Mouse (Mus musculus): Measurements from ENCODE around the gene Znrd1. TPM values are rescaled to one million over a fixed set of nuclear protein-coding genes. Genes with fewer than 3 reads are reported as not detected.
"Not testable (repeated sequence)": the region's sequence is repeated elsewhere in the genome, so short reads cannot be mapped to it uniquely, and the experiment has no call there.

Gene Znrd1
- polyA plus RNA-seq, 1 experiment: 0.48 TPM

DNA sequence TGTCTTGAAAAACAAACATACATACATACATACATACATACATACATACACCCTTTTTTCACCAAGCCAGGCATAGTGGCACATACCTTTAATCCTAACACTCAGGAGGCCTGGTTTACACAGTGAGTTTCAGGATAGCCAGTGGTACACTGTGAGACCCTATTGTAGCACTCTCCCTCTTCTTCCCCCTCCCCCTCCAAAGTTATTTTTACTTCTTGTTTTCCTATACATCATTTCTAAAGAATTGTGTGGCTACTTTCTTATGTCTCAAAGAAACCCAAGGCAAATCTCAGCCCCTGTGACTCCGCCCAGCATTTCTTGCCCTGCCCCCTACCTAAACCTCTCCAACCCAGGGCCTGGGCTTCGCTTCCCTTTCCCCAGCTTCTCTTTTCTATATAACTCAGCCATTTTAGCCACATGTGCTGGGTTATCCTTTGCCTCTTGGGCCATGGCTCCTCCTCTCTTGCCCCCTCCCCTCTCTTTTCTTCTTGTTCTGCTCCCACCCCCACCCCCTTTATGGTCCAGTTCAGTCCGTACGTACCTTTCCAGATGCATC, 35.5 kb upstream of the Znrd1 start:
- H3K36me3 ChIP-seq (ENCODE audit: control insufficient read depth): no peaks in the 10 kb centered on the region
- H3K4me1 ChIP-seq (ENCODE audit: control insufficient read depth): no peaks in the 10 kb centered on the region
- peaks cover 10% of the 10 kb centered on the region for H3K27me3 ChIP-seq (ENCODE audit: control insufficient read depth)
- H3K4me3 ChIP-seq (replicated peaks): no peak overlapping the region
- TF ChIP-seq GATA1 (IDR thresholded peaks at IDR 0.05; ENCODE audit: low read length): no peak
- no peak for TF ChIP-seq TAL1 (IDR thresholded peaks at IDR 0.05; ENCODE audit: low read length)
- H3K9me3 ChIP-seq (ENCODE audit: control insufficient read depth, low read length): no peaks in the 10 kb centered on the region

DNA sequence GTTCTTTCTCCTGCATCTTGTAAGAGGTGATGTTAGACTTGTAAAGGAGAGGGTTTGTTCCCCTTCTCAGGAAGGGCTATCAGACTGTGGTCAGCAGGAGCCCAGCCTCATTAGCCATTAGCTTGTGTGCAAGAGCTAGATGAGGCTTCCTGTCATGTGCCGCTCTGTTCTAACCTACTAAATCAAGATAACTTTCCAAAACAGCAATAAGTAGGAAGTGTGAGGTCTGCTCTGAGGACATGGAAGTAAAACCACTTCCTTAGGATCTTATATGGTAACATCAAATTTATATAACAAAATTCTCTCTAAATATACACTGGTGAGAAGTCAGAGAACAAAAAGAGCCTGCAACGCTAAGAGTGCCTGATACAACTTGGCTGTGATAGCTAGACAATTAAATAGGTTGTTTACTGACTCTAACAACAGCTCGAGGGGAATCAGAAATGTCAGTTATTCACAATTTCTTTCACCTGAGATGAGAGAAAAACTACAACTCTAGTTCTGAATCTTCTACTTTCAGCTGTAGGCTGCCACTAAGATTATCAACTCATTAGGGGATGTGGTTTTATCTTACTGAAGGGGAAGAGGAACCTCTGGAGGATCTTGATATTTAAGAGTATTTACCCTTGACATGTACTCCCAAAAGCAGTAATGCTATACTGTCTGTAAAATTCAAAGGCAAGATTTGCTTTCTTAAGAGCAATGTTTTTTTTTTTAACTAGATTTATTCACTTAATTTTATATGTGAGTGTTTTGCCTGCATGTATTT, 34.2 kb upstream of the Znrd1 start:
- Histone ChIP-seq H3K27me3 (ENCODE audit: control insufficient read depth) (peaks cover 23% of the 10 kb centered on the region), H3K36me3 (ENCODE audit: control insufficient read depth) (no peaks in the 10 kb centered on the region), H3K4me3 (replicated peaks) (no peak overlapping the region), H3K4me1 (ENCODE audit: control insufficient read depth) (no peaks in the 10 kb centered on the region), H3K9me3 (ENCODE audit: control insufficient read depth, low read length) (no peaks in the 10 kb centered on the region)
- no peak for TF ChIP-seq GATA1 (IDR thresholded peaks at IDR 0.05; ENCODE audit: low read length)

DNA sequence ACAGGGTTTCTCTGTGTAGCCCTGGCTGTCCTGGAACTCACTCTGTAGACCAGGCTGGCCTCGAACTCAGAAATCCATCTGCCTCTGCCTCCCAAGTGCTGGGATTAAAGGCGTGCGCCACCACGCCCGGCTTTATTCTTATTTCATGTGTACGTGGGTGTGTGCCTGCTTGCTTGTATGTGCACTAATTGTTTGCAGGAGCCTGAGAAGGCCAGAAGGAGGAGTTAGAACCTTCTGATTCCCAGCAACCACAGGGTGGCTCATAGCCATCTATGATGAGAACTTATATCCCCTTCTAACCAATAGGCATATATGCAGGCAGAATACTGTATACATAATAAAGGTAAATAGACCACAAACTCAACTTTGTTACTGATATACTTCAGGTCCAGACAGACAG, 32.3 kb upstream of the Znrd1 start:
- not testable (repeated sequence) for H3K36me3 ChIP-seq (ENCODE audit: control insufficient read depth); H3K4me1 ChIP-seq (ENCODE audit: control insufficient read depth); H3K9me3 ChIP-seq (ENCODE audit: control insufficient read depth, low read length); H3K4me3 ChIP-seq (replicated peaks)
- peaks cover 31% of the 10 kb centered on the region for H3K27me3 ChIP-seq (ENCODE audit: control insufficient read depth)

DNA sequence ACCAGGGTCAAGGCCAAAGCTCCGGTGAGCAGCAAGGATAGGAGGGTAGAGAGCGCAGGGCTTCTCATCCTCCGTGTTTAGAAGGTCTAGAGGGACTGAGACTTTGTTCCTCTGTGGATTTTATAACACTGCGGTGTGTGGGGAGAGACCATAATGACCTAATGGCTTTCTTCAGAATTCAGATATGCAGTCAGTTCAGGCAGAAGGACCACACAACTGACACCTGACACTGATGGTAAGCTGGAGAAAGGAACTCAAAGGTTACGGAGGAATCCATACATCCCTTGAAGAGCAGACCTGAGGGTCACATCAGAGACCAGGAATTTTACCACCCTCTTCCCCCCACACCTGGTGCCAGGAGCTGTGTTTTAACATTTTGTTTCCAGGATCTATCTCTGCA, 31.1 kb upstream of the Znrd1 start, which contains the start of gene H2-M5:
Gene H2-M5, minus strand, starts transcription at position 101 of the 400 bp plus-strand sequence.
- Histone ChIP-seq H3K9me3 (ENCODE audit: control insufficient read depth, low read length) (no peaks in the 10 kb centered on the region), H3K27me3 (ENCODE audit: control insufficient read depth) (peaks cover 31% of the 10 kb centered on the region), H3K4me1 (ENCODE audit: control insufficient read depth) (no peaks in the 10 kb centered on the region), H3K36me3 (ENCODE audit: control insufficient read depth) (no peaks in the 10 kb centered on the region), H3K4me3 (replicated peaks) (no peak within 1 kb of the TSS)
- TF ChIP-seq TAL1 (IDR thresholded peaks at IDR 0.05; ENCODE audit: low read length) (no peak), GATA1 (IDR thresholded peaks at IDR 0.05; ENCODE audit: low read length) (no peak)

DNA sequence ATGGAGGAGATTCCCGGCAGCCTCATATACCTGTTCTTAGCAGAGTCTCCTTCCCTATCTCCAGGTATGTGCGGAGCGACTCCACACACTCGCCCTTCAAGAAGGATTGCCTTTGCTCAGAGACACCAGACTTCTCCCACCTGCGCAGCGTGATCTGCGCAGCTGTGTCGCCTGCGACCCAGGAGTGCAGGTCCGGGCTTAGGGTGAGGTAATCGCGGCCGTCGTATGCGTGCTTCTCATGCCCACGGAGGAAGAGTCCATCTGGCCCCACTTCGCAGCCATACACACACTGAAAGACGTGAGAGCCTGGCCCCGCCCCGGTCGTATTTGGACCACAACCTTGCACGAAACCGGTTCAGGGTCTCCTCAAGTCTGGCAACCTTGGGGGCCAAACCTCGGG, 30.1 kb upstream of the Znrd1 start:
- H3K4me1 ChIP-seq (ENCODE audit: control insufficient read depth): no peaks in the 10 kb centered on the region
- H3K36me3 ChIP-seq (ENCODE audit: control insufficient read depth): no peaks in the 10 kb centered on the region
- peaks cover 31% of the 10 kb centered on the region for H3K27me3 ChIP-seq (ENCODE audit: control insufficient read depth)
- H3K9me3 ChIP-seq (ENCODE audit: control insufficient read depth, low read length): no peaks in the 10 kb centered on the region
- TF ChIP-seq GATA1 (IDR thresholded peaks at IDR 0.05; ENCODE audit: low read length): no peak
- no peak for TF ChIP-seq TAL1 (IDR thresholded peaks at IDR 0.05; ENCODE audit: low read length)
- no peak overlapping the region for H3K4me3 ChIP-seq (replicated peaks)

DNA sequence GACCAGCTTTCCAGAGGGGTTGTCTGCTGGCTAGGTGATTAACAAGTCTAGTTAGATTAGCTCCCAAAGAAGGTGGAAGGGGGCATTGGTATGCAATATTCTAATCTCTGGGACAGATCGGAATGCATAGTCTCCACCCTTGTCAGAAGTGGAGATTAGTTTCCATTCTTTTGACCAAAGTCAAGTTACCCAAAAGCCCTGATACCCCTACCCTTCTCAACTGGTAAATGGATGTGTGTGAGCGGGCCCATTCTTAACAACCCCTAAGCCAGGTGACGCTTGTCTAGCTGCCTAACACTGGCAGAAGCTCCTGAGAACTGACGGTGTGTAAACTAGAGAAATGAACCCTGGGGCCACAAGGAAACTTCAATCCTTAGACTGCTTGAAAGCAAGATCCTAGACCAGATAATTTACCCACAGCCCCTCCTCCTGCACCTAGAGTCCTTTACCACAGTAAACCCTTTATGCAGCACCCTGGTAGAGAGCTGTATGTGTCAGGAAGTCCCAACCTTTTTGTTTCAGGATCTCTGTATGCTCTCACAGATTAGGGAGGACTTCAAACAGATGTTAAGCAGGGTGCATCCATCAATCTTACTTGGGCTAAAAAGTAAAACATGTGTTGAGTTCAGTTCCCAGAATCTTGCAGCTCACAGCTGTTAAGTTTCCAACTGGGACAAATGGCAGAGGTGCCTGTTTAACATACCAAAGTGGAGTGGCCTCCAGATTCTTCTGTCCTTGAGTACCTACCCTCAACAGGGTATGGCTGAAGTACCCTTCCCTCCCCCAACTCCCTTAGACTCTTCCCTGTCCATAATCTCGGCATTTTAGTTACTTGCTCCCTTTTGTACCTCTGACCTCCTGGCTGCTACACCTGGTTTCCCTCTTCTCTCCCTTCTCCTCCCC, 24.1 kb upstream of the Znrd1 start:
- no peak for TF ChIP-seq TAL1 (IDR thresholded peaks at IDR 0.05; ENCODE audit: low read length)
- no peak for TF ChIP-seq GATA1 (IDR thresholded peaks at IDR 0.05; ENCODE audit: low read length)
- Histone ChIP-seq H3K9me3 (ENCODE audit: control insufficient read depth, low read length) (no peaks in the 10 kb centered on the region), H3K36me3 (ENCODE audit: control insufficient read depth) (no peaks in the 10 kb centered on the region), H3K4me3 (replicated peaks) (no peak overlapping the region), H3K4me1 (ENCODE audit: control insufficient read depth) (no peaks in the 10 kb centered on the region), H3K27me3 (ENCODE audit: control insufficient read depth) (peaks cover 32% of the 10 kb centered on the region)

DNA sequence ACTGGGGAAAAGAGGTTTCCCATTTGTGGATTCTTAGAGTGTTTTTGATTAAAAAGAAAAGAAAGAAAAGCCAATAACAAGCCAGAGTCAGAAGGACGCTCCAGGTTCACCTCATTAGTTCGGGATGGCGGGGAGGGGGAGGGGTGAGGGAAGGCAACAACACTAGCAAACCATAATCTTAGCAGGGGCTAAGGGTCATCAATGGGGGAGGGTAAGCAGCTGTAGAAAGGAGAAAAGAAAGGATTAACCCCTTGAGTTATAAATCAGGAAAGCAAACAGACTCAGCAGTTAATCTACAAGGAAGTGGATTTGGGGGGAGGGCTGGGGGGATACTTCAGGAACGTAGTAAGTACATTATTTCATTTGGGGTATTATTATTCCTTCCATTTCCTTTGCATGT, 23.5 kb upstream of the Znrd1 start:
- Histone ChIP-seq H3K4me3 (replicated peaks) (no peak overlapping the region), H3K36me3 (ENCODE audit: control insufficient read depth) (no peaks in the 10 kb centered on the region), H3K4me1 (ENCODE audit: control insufficient read depth) (no peaks in the 10 kb centered on the region), H3K9me3 (ENCODE audit: control insufficient read depth, low read length) (no peaks in the 10 kb centered on the region), H3K27me3 (ENCODE audit: control insufficient read depth) (peaks cover 27% of the 10 kb centered on the region)
- TF ChIP-seq GATA1 (IDR thresholded peaks at IDR 0.05; ENCODE audit: low read length) (no peak), TAL1 (IDR thresholded peaks at IDR 0.05; ENCODE audit: low read length) (no peak)

DNA sequence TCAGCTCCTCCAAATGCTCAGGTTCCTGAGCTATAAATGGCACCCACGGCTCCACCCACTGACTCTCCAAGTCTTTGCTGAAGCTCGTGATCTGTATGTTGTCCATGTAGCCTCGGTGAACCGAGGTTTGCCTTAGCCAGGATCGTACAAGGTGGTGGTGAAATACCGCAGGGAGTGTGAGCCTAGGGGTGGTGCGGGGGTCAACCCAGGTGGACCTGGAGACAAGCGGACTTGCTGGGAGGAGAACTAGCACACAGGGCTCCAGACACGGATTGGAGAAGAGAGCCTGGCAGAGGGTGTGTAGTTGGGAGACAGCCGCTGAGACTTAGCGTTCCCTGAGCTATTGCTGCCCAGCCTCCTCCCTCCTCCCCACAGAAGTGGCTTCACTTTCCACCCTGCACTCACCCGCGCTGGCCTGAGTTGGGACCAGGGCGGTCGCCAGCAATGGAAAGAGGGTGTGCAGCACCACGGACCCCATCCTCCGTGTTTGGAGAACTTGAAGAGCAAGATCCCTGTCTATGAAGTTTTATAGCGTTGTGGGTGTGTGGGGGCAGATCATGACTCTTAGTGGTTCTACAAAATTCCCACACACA, 23.0 kb upstream of the Znrd1 start, which contains the start of gene 2410137M14Rik:
Gene 2410137M14Rik, minus strand, starts transcription at position 17 of the 593 bp plus-strand sequence.
- H3K4me3 ChIP-seq (replicated peaks): no peak within 1 kb of the TSS
- peaks cover 24% of the 10 kb centered on the region for H3K27me3 ChIP-seq (ENCODE audit: control insufficient read depth)
- no peak for TF ChIP-seq TAL1 (IDR thresholded peaks at IDR 0.05; ENCODE audit: low read length)
- no peak for TF ChIP-seq GATA1 (IDR thresholded peaks at IDR 0.05; ENCODE audit: low read length)

More for the DNA sequence above, 23.0 kb upstream of the Znrd1 start, which contains the start of gene 2410137M14Rik:
- Histone ChIP-seq H3K9me3 (ENCODE audit: control insufficient read depth, low read length) (no peaks in the 10 kb centered on the region), H3K36me3 (ENCODE audit: control insufficient read depth) (no peaks in the 10 kb centered on the region), H3K4me1 (ENCODE audit: control insufficient read depth) (no peaks in the 10 kb centered on the region)
